Comparison of ENCODE assay signal across 8 mouse cellular contexts in genomic region chr5:101664945-101665615, GRCm38 (mm10). TPM values are rescaled to one million over a fixed set of nuclear protein-coding genes. Genes with fewer than 3 reads are reported as not detected.
DNase-seq lines count a peak whose midpoint lies in the region; ATAC-seq and TF ChIP-seq lines count a peak whose summit lies in the region.

Nkx6-1 (minus strand) TSS chr5:101664996.

- under 1% methylated on average over 39 of the region's 39 CpGs for WGBS in embryonic facial prominence, embryonic 15.5 days
- WGBS in heart, postnatal 0 days: 1% methylated on average over 39 of the region's 39 CpGs

- no peaks in the 10 kb centered on the region for H3K9me3 ChIP-seq in embryonic facial prominence, embryonic 15.5 days (replicated peaks)
- H3K9me3 ChIP-seq in heart, postnatal 0 days (replicated peaks; ENCODE audit: control insufficient read depth, low read length): no peaks in the 10 kb centered on the region
- peaks cover 18% of the 10 kb centered on the region; the same call in 1 of the 2 replicates for H3K9me3 ChIP-seq in megakaryocyte, embryonic 14.5 days

- no peak for TF ChIP-seq POLR2A in testis, adult 2 months (IDR thresholded peaks at IDR 0.05; ENCODE audit: control insufficient read depth, low read depth, low read length)

- no peak within 1 kb of the TSS for H3K9ac ChIP-seq in embryonic facial prominence, embryonic 15.5 days
- H3K9ac ChIP-seq in heart, postnatal 0 days (replicated peaks; ENCODE audit: low read depth, low read length): no peak within 1 kb of the TSS

- peak; percentile 18 for DNase-seq in right cerebral cortex, postnatal 4 days
- DNase-seq in right cerebral cortex, adult 18-20 months: no peak
- DNase-seq in heart, postnatal 0 days (ENCODE audit: low spot score): peak; percentile 62
- peak; percentile 66 to 83 for DNase-seq in kidney, postnatal 25 days
- DNase-seq in spleen, adult 12 weeks (ENCODE audit: low spot score): no peak

- TF ChIP-seq EP300 in heart, postnatal 0 days (IDR thresholded peaks at IDR 0.05; ENCODE audit: low read depth): no peak

- H3K4me2 ChIP-seq in embryonic facial prominence, embryonic 15.5 days (replicated peaks): peak within 1 kb of the TSS; percentile 68
- peak within 1 kb of the TSS; percentile 63 for H3K4me2 ChIP-seq in heart, postnatal 0 days (ENCODE audit: low read depth, low read length)

- ATAC-seq in embryonic facial prominence, embryonic 15.5 days (ENCODE audit: insufficient number of reproducible peaks, low FRiP score, low TSS enrichment, low read depth): peak; percentile 94
- ATAC-seq in heart, postnatal 0 days (ENCODE audit: insufficient read depth, low read depth): peak; percentile 94

- no peak within 1 kb of the TSS for H3K27ac ChIP-seq in embryonic facial prominence, embryonic 15.5 days (replicated peaks)
- H3K27ac ChIP-seq in heart, postnatal 0 days (ENCODE audit: low read depth): no peak within 1 kb of the TSS
- no peak within 1 kb of the TSS for H3K27ac ChIP-seq in testis, adult 2 months (ENCODE audit: control insufficient read depth, insufficient read depth, low read depth, low read length)

- peak within 1 kb of the TSS; percentile 36 for H3K4me3 ChIP-seq in embryonic facial prominence, embryonic 15.5 days (replicated peaks)
- peak within 1 kb of the TSS; percentile 48 for H3K4me3 ChIP-seq in heart, postnatal 0 days (ENCODE audit: low read depth, low read length)
- H3K4me3 ChIP-seq in megakaryocyte, embryonic 14.5 days (replicated peaks): peak within 1 kb of the TSS; percentile 89
- H3K4me3 ChIP-seq in testis, adult 2 months (ENCODE audit: control insufficient read depth, low read depth, low read length): peak within 1 kb of the TSS; percentile 56

- H3K4me1 ChIP-seq in embryonic facial prominence, embryonic 15.5 days: peaks cover 27% of the 10 kb centered on the region
- peaks cover 21% of the 10 kb centered on the region for H3K4me1 ChIP-seq in heart, postnatal 0 days (ENCODE audit: control insufficient read depth, insufficient read depth)
- peaks cover 41% of the 10 kb centered on the region for H3K4me1 ChIP-seq in megakaryocyte, embryonic 14.5 days
- H3K4me1 ChIP-seq in testis, adult 2 months (ENCODE audit: control insufficient read depth, insufficient read depth, low read length): peaks cover 34% of the 10 kb centered on the region

- TF ChIP-seq CTCF in heart, postnatal 0 days (IDR thresholded peaks at IDR 0.05; ENCODE audit: low read depth): no peak
- TF ChIP-seq CTCF in testis, adult 2 months (IDR thresholded peaks at IDR 0.05; ENCODE audit: control insufficient read depth, insufficient read depth, insufficient replicate concordance, low read depth, low read length): no peak

- peaks cover 91% of the 10 kb centered on the region for H3K27me3 ChIP-seq in embryonic facial prominence, embryonic 15.5 days
- peaks cover 100% of the 10 kb centered on the region for H3K27me3 ChIP-seq in heart, postnatal 0 days (ENCODE audit: control insufficient read depth, insufficient read depth, low read length)
- peaks cover 94% of the 10 kb centered on the region for H3K27me3 ChIP-seq in megakaryocyte, embryonic 14.5 days (replicated peaks)
- H3K27me3 ChIP-seq in testis, adult 2 months (ENCODE audit: control insufficient read depth, insufficient read depth, low read length): peaks cover 29% of the 10 kb centered on the region

- no peaks in the 10 kb centered on the region for H3K36me3 ChIP-seq in embryonic facial prominence, embryonic 15.5 days
- H3K36me3 ChIP-seq in heart, postnatal 0 days (replicated peaks; ENCODE audit: control insufficient read depth, insufficient read depth, low read length): no peaks in the 10 kb centered on the region
- H3K36me3 ChIP-seq in megakaryocyte, embryonic 14.5 days (replicated peaks; ENCODE audit: low read length): no peaks in the 10 kb centered on the region
- H3K36me3 ChIP-seq in testis, adult 2 months (ENCODE audit: control insufficient read depth, insufficient read depth, low read length): no peaks in the 10 kb centered on the region

RNA-seq across cellular contexts. Expression of gene Nkx6-1, which starts in this region (rescaled TPM):
- 0.13 TPM in 1 of 2 replicates, not detected in the other for polyA plus RNA-seq in embryonic facial prominence, embryonic 15.5 days (2015; fragmentation: Nextera tagmentation; extraction: Ambion mirVana)
- total RNA-seq in heart, postnatal 0 days (2014; rRNA removed; ENCODE audit: low replicate concordance): not detected in 2 replicates
- not detected in 2 replicates for polyA plus RNA-seq in heart, postnatal 0 days (2015; fragmentation: Nextera tagmentation; extraction: Ambion mirVana)
- 0.21 TPM in 1 of 2 replicates, not detected in the other for polyA plus RNA-seq in megakaryocyte, embryonic 14.5 days (2012; ENCODE audit: insufficient read depth, low replicate concordance)
- polyA plus RNA-seq in testis, adult 2 months (2012; rRNA removed): 0.38 and 0.59 TPM in 2 replicates

Comparison
In these comparisons a context has a peak if more than half of its experiments do, and no peak if none do; other contexts are left out.
1. DNase-seq: peak in right cerebral cortex, postnatal 4 days (single experiment) and kidney, postnatal 25 days (2 of 2); none in right cerebral cortex, adult 18-20 months (single experiment) and spleen, adult 12 weeks (single experiment).
2. Peak in ATAC-seq, H3K4me3 ChIP-seq and H3K4me2 ChIP-seq in embryonic facial prominence, embryonic 15.5 days; RNA of the gene not detected or under 1 TPM.
3. Peak in DNase-seq, ATAC-seq, H3K4me3 ChIP-seq and H3K4me2 ChIP-seq in heart, postnatal 0 days; RNA of the gene not detected or under 1 TPM.
4. H3K4me3 ChIP-seq: peak in every context shown above with its lines; median percentile 89 in megakaryocyte, embryonic 14.5 days; 56 in testis, adult 2 months; 48 in heart, postnatal 0 days; 36 in embryonic facial prominence, embryonic 15.5 days.